In the genomic region with DNA sequence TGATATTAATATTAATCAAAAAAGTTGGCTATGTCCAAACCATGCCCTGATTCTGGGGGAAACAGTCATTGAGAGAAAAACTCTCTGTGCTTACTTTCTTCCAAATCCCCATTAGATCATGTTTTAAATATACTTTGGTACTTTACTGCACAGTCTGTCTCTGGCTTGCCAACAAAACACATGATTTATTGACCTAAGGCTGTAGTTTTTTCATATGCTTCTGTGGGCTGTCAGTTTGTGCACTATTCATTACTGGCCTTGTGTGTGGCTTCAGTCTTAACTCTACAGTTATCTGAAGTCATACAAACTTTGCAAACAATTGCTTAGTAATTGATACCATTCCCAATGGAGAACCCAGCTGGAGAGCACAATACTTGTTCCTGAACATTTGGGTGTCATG, we compare ENCODE assay signal across 28 mouse cellular contexts.
DNase-seq lines count a peak whose midpoint lies in the region; ATAC-seq and TF ChIP-seq lines count a peak whose summit lies in the region.
"Had no signal": no experiment of that assay in that cellular context is flagged by ENCODE, and none has a peak within 500 bp of the region (broad histone marks: within the 10 kb centered on the region; RNA-seq: fewer than 3 reads in every experiment).

No protein-coding gene starts in this region.

- H3K27ac ChIP-seq in lung, embryonic 15.5 days, result peak overlapping the region; percentile 21; the same call in 1 of the 2 replicates
- H3K27ac ChIP-seq in stomach, postnatal 0 days (replicated peaks), result no peak overlapping the region
- H3K27ac ChIP-seq in midbrain, embryonic 10.5 days (replicated peaks), result no peak overlapping the region
- H3K27ac ChIP-seq: embryonic facial prominence, embryonic 10.5 days; embryonic facial prominence, embryonic 13.5 days; forebrain, embryonic 12.5 days; forebrain, embryonic 15.5 days; heart, adult 2 months; heart, embryonic 10.5 days; heart, embryonic 13.5 days; hindbrain, embryonic 14.5 days; hindbrain, postnatal 0 days had no signal

- no peaks in the 10 kb centered on the region for H3K4me1 ChIP-seq in lung, embryonic 15.5 days
- no peaks in the 10 kb centered on the region for H3K4me1 ChIP-seq in stomach, postnatal 0 days (replicated peaks; ENCODE audit: control insufficient read depth, insufficient read depth)
- H3K4me1 ChIP-seq in midbrain, embryonic 10.5 days, result no peaks in the 10 kb centered on the region
- H3K4me1 ChIP-seq: embryonic facial prominence, embryonic 10.5 days; embryonic facial prominence, embryonic 13.5 days; forebrain, embryonic 12.5 days; forebrain, embryonic 15.5 days; heart, embryonic 10.5 days; heart, embryonic 13.5 days had no signal

- no peak for TF ChIP-seq EP300 in stomach, postnatal 0 days (optimal IDR thresholded peaks at IDR 0.05)

- DNase-seq in lung, postnatal 4 days, result no peak
- DNase-seq in adipocyte (ENCODE audit: low spot score), result peak; percentile 69
- DNase-seq in stomach, postnatal 0 days (ENCODE audit: low spot score), result no peak
- DNase-seq in midbrain, embryonic 10.5 days (ENCODE audit: low spot score), result no peak
- DNase-seq in retina, embryonic 14.5 days (ENCODE audit: low spot score), result no peak
- DNase-seq: adrenal gland, adult 2 months; adrenal gland, postnatal 25 days; cerebellum, adult 11-12 months; cerebellum, adult 8-10 months; cerebellum, postnatal 10 days; cerebellum, postnatal 36 days; embryo, embryonic 11 days; gastrocnemius, postnatal 10 days; gastrocnemius, postnatal 36 days; heart, adult 2 months; heart, postnatal 14 days; heart, postnatal 4 days had no signal

- H3K9me3 ChIP-seq in lung, embryonic 15.5 days, result no peaks in the 10 kb centered on the region
- no peaks in the 10 kb centered on the region for H3K9me3 ChIP-seq in stomach, postnatal 0 days (ENCODE audit: control insufficient read depth, low read length)
- no peaks in the 10 kb centered on the region for H3K9me3 ChIP-seq in midbrain, embryonic 10.5 days (replicated peaks)
- H3K9me3 ChIP-seq: embryonic facial prominence, embryonic 10.5 days; embryonic facial prominence, embryonic 13.5 days; forebrain, embryonic 12.5 days; forebrain, embryonic 15.5 days; heart, embryonic 10.5 days; heart, embryonic 13.5 days had no signal

- no peak overlapping the region for H3K9ac ChIP-seq in lung, embryonic 15.5 days
- H3K9ac ChIP-seq in stomach, postnatal 0 days (ENCODE audit: low read length), result no peak overlapping the region
- H3K9ac ChIP-seq: embryonic facial prominence, embryonic 13.5 days; forebrain, embryonic 12.5 days; forebrain, embryonic 15.5 days; heart, embryonic 13.5 days; hindbrain, embryonic 14.5 days had no signal

- H3K4me2 ChIP-seq in lung, embryonic 15.5 days, result no peak overlapping the region
- no peak overlapping the region for H3K4me2 ChIP-seq in stomach, postnatal 0 days (replicated peaks; ENCODE audit: low read depth)
- H3K4me2 ChIP-seq: embryonic facial prominence, embryonic 13.5 days; forebrain, embryonic 12.5 days; forebrain, embryonic 15.5 days; heart, embryonic 13.5 days; hindbrain, embryonic 14.5 days had no signal

- no peak overlapping the region for H3K4me3 ChIP-seq in lung, embryonic 15.5 days
- no peak overlapping the region for H3K4me3 ChIP-seq in stomach, postnatal 0 days (ENCODE audit: low read depth, low read length)
- no peak overlapping the region for H3K4me3 ChIP-seq in midbrain, embryonic 10.5 days
- H3K4me3 ChIP-seq: embryonic facial prominence, embryonic 10.5 days; embryonic facial prominence, embryonic 13.5 days; erythroblast, embryonic 14.5 days; forebrain, embryonic 12.5 days; forebrain, embryonic 15.5 days; heart, adult 2 months; heart, embryonic 10.5 days; heart, embryonic 13.5 days had no signal

- H3K27me3 ChIP-seq in lung, embryonic 15.5 days, result no peaks in the 10 kb centered on the region
- H3K27me3 ChIP-seq in stomach, postnatal 0 days (ENCODE audit: control insufficient read depth, insufficient read depth, low read length), result no peaks in the 10 kb centered on the region
- no peaks in the 10 kb centered on the region for H3K27me3 ChIP-seq in midbrain, embryonic 10.5 days (ENCODE audit: low read depth, poor library complexity, severe bottlenecking)
- H3K27me3 ChIP-seq: embryonic facial prominence, embryonic 13.5 days; forebrain, embryonic 12.5 days; forebrain, embryonic 15.5 days; heart, embryonic 13.5 days; Patski had no signal

- ATAC-seq in lung, embryonic 15.5 days (ENCODE audit: borderline replicate concordance, extremely low read depth, low FRiP score, low TSS enrichment), result no peak
- ATAC-seq in stomach, postnatal 0 days (ENCODE audit: low FRiP score, low TSS enrichment), result peak; percentile 78
- ATAC-seq: forebrain, embryonic 15.5 days; hindbrain, postnatal 0 days; Patski had no signal

- no peaks in the 10 kb centered on the region for H3K36me3 ChIP-seq in lung, embryonic 15.5 days
- no peaks in the 10 kb centered on the region for H3K36me3 ChIP-seq in stomach, postnatal 0 days (ENCODE audit: control insufficient read depth, insufficient read depth, low read length)
- no peaks in the 10 kb centered on the region for H3K36me3 ChIP-seq in midbrain, embryonic 10.5 days
- H3K36me3 ChIP-seq: embryonic facial prominence, embryonic 10.5 days; embryonic facial prominence, embryonic 13.5 days; forebrain, embryonic 12.5 days; forebrain, embryonic 15.5 days; heart, embryonic 10.5 days; heart, embryonic 13.5 days had no signal

- TF ChIP-seq CTCF in stomach, postnatal 0 days (IDR thresholded peaks at IDR 0.05; ENCODE audit: low read depth), result no peak
